Mouse (Mus musculus) erythroid progenitor cell, adult 5-6 weeks (primary cell): ENCODE results near the gene Ppp1r14a. TPM values are rescaled to one million over a fixed set of nuclear protein-coding genes. Genes with fewer than 3 reads are reported as not detected.
A peak's percentile ranks its signal among the peaks of the same experiment; 100 is the strongest.

Experiments
- ATAC-seq: replicated peaks from 2 replicates; pipeline ENCODE4 v1.8.0; 2016; ENCODE audit warnings: moderate number of reproducible peaks, mild to moderate bottlenecking, moderate TSS enrichment, inconsistent platforms; ENCODE audit not compliant: poor library complexity, low FRiP score, severe bottlenecking
- total RNA-seq, 2 experiments: library from RNA; stranded (forward) in 1 of 2; stranded (reverse) in 1 of 2; fragments of 150-400 nt in 1 of 2; fragments of 186-747, 209-891 nt in 1 of 2; gene quantifications; 2 replicates each; pipeline versions ENCODE4 v1.2.3 to v1.2.4; 2015 to 2017; ENCODE audit warnings: low replicate concordance in 2 of 2

The Ppp1r14a gene
- total RNA-seq, 2 experiments from 2014 or later: not detected

- 0 out of 2 replicates have a peak, but pooled peaks have one; percentile 61 for ATAC-seq
Measured at GRCm38 (mm10) chr7:29296998-29297397, 7.9 kb downstream of the Ppp1r14a start.

DNA sequence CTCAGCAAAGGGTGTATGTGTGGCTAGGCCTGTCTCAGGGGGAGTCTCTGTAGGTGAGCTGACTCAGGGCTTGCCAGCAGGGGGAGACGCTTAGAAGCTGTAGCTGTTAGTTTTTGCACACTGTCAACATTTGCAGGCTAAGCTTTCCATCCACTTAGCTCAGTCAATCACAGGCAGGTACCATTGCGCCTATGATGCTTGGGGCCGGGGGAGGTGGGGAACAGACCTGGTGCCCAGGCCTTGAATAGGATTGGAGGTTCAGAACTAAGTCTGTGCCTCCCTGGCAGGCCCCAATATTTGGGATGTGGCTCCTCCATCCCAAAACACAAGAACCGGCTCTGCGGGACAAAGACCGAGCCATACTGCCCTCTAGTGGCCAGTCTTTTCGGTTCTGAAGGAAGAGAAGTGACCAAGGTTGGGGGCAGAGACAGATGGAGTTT lies 12.0 kb downstream of the Ppp1r14a start:
- ATAC-seq: no peak

- ATAC-seq: no peak
Measured at GRCm38 (mm10) chr7:29302641-29303040, 13.5 kb downstream of the Ppp1r14a start.

- no peak for ATAC-seq
Measured at GRCm38 (mm10) chr7:29303738-29304462, 14.8 kb downstream of the Ppp1r14a start, which contains the start of gene Dpf1. TSS of gene Dpf1 (plus strand) at chr7:29303951.

- no peak for ATAC-seq
Measured at GRCm38 (mm10) chr7:29304463-29305262, 15.6 kb downstream of the Ppp1r14a start.

- no peak for ATAC-seq
Measured at GRCm38 (mm10) chr7:29305263-29305988, 16.3 kb downstream of the Ppp1r14a start.

GRCm38 (mm10) chr7:29306108-29306507 lies 17.0 kb downstream of the Ppp1r14a start:
- no peak for ATAC-seq

GRCm38 (mm10) chr7:29306619-29307018 lies 17.5 kb downstream of the Ppp1r14a start:
- ATAC-seq: no peak

- ATAC-seq: no peak; the same call in 1 of the 2 replicates
Measured at GRCm38 (mm10) chr7:29307350-29308104, 18.4 kb downstream of the Ppp1r14a start.

DNA sequence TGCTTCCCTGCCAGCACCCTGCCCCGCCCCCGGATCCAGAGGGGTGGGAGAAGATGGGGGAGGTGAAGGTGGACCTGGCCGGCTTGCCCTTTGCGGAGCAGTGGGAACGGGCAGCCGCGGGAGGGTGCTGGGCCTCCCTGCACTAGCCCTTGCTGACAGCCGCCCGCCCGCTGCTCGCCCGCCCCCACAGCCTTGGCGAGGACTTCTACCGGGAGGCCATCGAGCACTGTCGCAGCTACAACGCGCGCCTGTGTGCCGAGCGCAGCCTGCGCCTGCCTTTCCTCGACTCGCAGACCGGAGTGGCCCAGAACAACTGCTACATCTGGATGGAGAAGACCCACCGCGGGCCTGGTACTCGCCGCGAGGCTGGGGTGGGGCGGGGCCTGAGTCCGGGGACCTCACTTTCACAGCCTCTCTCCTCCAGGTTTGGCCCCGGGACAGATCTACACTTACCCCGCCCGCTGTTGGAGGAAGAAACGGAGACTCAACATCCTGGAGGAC lies 20.2 kb downstream of the Ppp1r14a start:
- no peak for ATAC-seq

DNA sequence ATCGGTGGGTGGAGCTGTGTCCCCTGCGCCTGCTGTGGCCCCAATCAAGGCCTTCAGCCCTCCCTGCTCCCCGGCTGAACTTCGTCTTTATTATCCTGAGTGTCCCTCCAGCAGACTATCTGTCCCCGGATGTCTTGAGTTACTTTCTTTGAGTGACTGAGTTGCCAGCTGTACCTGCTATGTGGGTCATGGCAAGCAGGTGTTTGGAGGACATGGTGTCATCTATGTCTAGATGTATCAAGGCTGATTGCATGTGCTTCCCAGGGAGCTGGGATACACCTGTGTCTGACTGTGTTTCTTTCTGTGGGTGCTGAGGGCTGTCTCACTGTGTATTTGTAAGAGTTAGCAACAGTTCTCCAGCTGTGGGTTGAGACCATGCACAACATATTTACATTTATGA lies 20.6 kb downstream of the Ppp1r14a start:
- ATAC-seq: no peak

DNA sequence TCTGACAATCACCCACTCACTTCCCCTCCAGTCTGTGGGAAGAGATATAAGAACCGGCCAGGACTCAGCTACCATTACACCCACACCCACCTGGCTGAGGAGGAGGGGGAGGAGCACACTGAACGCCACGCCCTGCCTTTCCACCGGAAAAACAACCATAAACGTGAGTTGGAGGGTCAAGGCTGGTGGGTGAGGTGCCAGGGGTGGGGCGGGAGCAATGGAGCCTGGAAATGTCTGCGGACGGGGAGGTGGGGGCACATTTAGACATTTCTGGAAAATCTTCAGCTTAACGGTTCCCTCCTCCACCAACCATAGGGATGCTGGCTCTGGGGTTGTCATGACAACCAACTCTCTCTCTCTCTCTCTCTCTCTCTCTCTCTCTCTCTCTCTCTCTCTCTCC lies 23.9 kb downstream of the Ppp1r14a start:
- ATAC-seq: no peak

DNA sequence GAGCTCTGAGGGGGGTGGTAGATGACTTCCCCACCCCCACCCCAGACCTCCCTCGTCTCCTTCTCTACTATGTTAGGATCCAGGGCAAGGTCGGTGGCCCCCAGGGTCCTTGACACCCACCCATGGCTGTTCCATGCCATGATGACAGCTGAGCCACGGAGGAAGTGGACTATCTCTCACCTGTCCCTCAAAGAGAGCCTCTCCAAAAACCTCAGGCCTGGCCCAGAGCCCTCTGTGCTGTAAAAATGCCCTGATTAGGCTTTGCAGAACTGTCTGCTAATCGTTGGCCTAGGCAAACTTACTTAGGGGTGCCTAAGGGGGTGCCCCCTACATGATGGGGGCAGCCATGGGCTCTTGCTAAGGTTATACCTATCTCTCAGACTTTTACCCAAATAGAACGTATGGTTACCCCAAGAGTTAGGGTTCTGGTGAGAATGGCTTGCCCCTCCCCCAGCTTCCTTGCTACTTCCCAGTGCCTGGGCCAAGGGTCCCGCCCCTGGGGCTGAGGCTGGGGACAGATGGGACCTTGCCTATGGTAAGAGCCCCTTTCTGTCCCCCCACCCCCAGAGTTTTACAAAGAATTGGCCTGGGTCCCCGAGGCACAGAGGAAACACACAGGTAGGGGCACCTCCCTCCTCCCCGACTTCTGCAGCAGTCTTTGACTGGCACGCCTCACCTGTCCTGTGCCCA lies 24.6 kb downstream of the Ppp1r14a start:
- ATAC-seq: no peak

DNA sequence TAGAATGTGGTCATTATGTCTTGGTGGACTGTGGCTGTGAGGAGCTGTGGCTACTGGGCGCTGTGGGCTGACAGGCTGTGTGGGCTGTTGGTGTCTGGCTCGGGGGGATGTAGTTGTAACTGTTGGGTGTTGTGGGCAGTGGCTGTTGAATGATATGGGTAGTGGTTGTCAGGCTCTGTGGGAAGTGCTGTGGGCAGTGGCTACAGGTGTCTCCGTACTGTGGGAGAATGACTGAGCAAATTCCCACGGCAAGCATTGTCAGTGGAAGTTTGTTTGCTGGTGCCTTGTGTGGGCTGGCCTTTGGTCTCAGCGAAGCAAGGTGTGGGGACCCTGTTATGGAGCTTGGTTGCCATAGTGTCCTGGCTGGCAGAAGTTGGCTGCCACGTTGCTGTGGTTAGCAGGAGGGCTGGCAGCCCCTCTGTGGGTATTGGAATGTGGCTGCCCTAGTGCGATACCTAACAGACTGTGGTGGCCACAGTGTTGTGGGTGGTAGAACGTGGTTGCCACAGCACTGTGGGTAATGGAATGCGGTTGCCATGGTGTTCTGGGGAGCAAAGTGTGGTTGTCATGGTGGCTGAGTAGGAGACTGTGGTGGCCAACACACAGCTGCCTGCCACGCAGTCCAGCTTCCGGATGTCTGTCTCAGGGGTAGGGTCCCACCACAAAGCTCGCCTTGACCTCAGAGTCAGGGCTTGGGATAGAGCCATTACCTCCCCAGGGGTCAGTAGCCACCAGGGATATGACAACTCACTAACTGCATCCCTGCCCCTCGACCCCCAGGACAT lies 25.9 kb downstream of the Ppp1r14a start:
- ATAC-seq: no peak

GRCm38 (mm10) chr7:29316137-29316734 lies 27.1 kb downstream of the Ppp1r14a start:
- no peak for ATAC-seq

DNA sequence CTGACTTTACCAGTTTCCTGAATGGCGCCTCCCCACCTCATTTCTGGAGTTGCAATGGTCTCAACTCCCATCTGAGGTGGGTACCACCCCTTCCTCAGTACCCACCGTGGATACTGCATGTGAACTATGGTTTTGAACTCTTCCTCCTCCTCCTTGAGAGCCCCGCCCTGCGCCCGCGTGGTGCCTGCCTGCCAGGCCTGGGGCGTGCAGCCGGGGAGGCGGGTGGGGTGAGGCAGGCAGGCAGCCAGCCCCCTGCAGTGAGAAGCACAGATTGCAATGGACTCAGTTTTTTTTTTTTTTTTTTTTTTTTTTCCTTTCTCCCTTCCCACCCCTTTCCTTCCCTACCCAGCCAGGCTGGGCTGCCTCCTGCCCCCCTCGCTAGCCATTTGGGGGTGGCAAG lies 27.9 kb downstream of the Ppp1r14a start:
- no peak for ATAC-seq

GRCm38 (mm10) chr7:29317558-29317957 lies 28.4 kb downstream of the Ppp1r14a start:
- ATAC-seq: no peak
